Mouse (Mus musculus): Measurements from ENCODE around the gene Ift27. TPM values are rescaled to one million over a fixed set of nuclear protein-coding genes. Genes with fewer than 3 reads are reported as not detected.

Gene Ift27
- 46.2 and 64.2 TPM in 2 replicates for polyA plus RNA-seq (2012; rRNA removed)

- WGBS, result under 1% methylated on average over 40 of the region's 40 CpGs
- no peak for TF ChIP-seq CTCF (conservative IDR thresholded peaks at IDR 0.05; ENCODE audit: insufficient read depth, insufficient read length, low read depth, low read length)
- TF ChIP-seq POLR2A (IDR thresholded peaks at IDR 0.05; ENCODE audit: low read depth, low read length), result peak; percentile 23
- DNase-seq, result peak; percentile 100
- Histone ChIP-seq H3K4me3 (ENCODE audit: insufficient read depth, low read depth, low read length) (peak within 1 kb of the TSS; percentile 61), H3K27me3 (replicated peaks; ENCODE audit: control insufficient read depth, insufficient read depth, low read length) (no peaks in the 10 kb centered on the region), H3K36me3 (ENCODE audit: control insufficient read depth, insufficient read depth, low read length) (no peaks in the 10 kb centered on the region), H3K4me1 (ENCODE audit: control insufficient read depth, insufficient read depth, low read length) (peaks cover 4% of the 10 kb centered on the region; the same call in 1 of the 2 replicates), H3K27ac (ENCODE audit: insufficient read depth, low read depth, low read length) (peak within 1 kb of the TSS; percentile 66; the same call in 1 of the 2 replicates)
These were observed at the start of gene Ift27 for GRCm38 (mm10) chr15:78173972-78174886. TSS of gene Ift27 (minus strand) at chr15:78174107.

GRCm38 (mm10) chr15:78215269-78215668 is 41.4 kb upstream of the Ift27 start:
- TF ChIP-seq POLR2A (IDR thresholded peaks at IDR 0.05; ENCODE audit: low read depth, low read length), result no peak
- no peak for TF ChIP-seq CTCF (conservative IDR thresholded peaks at IDR 0.05; ENCODE audit: insufficient read depth, insufficient read length, low read depth, low read length)
- H3K4me1 ChIP-seq (ENCODE audit: control insufficient read depth, insufficient read depth, low read length), result no peaks in the 10 kb centered on the region
- no peaks in the 10 kb centered on the region for H3K36me3 ChIP-seq (ENCODE audit: control insufficient read depth, insufficient read depth, low read length)
- H3K27ac ChIP-seq (ENCODE audit: insufficient read depth, low read depth, low read length), result no peak overlapping the region
- no peak overlapping the region for H3K4me3 ChIP-seq (ENCODE audit: insufficient read depth, low read depth, low read length)
- 86% methylated on average over 9 of the region's 9 CpGs for WGBS
- no peaks in the 10 kb centered on the region for H3K27me3 ChIP-seq (replicated peaks; ENCODE audit: control insufficient read depth, insufficient read depth, low read length)
- no peak for DNase-seq

GRCm38 (mm10) chr15:78211367-78211766 is 37.5 kb upstream of the Ift27 start:
- DNase-seq, result no peak
- Histone ChIP-seq H3K27me3 (replicated peaks; ENCODE audit: control insufficient read depth, insufficient read depth, low read length) (no peaks in the 10 kb centered on the region), H3K27ac (ENCODE audit: insufficient read depth, low read depth, low read length) (no peak overlapping the region), H3K4me3 (ENCODE audit: insufficient read depth, low read depth, low read length) (no peak overlapping the region), H3K4me1 (ENCODE audit: control insufficient read depth, insufficient read depth, low read length) (no peaks in the 10 kb centered on the region), H3K36me3 (ENCODE audit: control insufficient read depth, insufficient read depth, low read length) (no peaks in the 10 kb centered on the region)
- TF ChIP-seq POLR2A (IDR thresholded peaks at IDR 0.05; ENCODE audit: low read depth, low read length), result no peak
- TF ChIP-seq CTCF (conservative IDR thresholded peaks at IDR 0.05; ENCODE audit: insufficient read depth, insufficient read length, low read depth, low read length), result no peak
- 73% methylated on average over 8 of the region's 8 CpGs for WGBS

GRCm38 (mm10) chr15:78210203-78210602 is 36.3 kb upstream of the Ift27 start:
- TF ChIP-seq CTCF (conservative IDR thresholded peaks at IDR 0.05; ENCODE audit: insufficient read depth, insufficient read length, low read depth, low read length), result no peak
- no peak for DNase-seq
- no peaks in the 10 kb centered on the region for H3K36me3 ChIP-seq (ENCODE audit: control insufficient read depth, insufficient read depth, low read length)
- H3K27me3 ChIP-seq (replicated peaks; ENCODE audit: control insufficient read depth, insufficient read depth, low read length), result no peaks in the 10 kb centered on the region
- H3K4me3 ChIP-seq (ENCODE audit: insufficient read depth, low read depth, low read length), result no peak overlapping the region
- 79% methylated on average over 4 of the region's 4 CpGs for WGBS
- no peak overlapping the region for H3K27ac ChIP-seq (ENCODE audit: insufficient read depth, low read depth, low read length)
- H3K4me1 ChIP-seq (ENCODE audit: control insufficient read depth, insufficient read depth, low read length), result no peaks in the 10 kb centered on the region

GRCm38 (mm10) chr15:78206312-78206711 is 32.4 kb upstream of the Ift27 start, which contains the start of gene Pvalb:
TSS of gene Pvalb (minus strand) at chr15:78206400.
- WGBS, result 80% methylated on average over 7 of the region's 7 CpGs
- TF ChIP-seq CTCF (conservative IDR thresholded peaks at IDR 0.05; ENCODE audit: insufficient read depth, insufficient read length, low read depth, low read length) (no peak), POLR2A (IDR thresholded peaks at IDR 0.05; ENCODE audit: low read depth, low read length) (no peak)
- no peak within 1 kb of the TSS for H3K27ac ChIP-seq (ENCODE audit: insufficient read depth, low read depth, low read length)
- no peaks in the 10 kb centered on the region for H3K36me3 ChIP-seq (ENCODE audit: control insufficient read depth, insufficient read depth, low read length)
- no peak within 1 kb of the TSS for H3K4me3 ChIP-seq (ENCODE audit: insufficient read depth, low read depth, low read length)
- no peaks in the 10 kb centered on the region for H3K4me1 ChIP-seq (ENCODE audit: control insufficient read depth, insufficient read depth, low read length)
- DNase-seq, result no peak
- no peaks in the 10 kb centered on the region for H3K27me3 ChIP-seq (replicated peaks; ENCODE audit: control insufficient read depth, insufficient read depth, low read length)

- DNase-seq, result peak; percentile 7
- Histone ChIP-seq H3K27ac (ENCODE audit: insufficient read depth, low read depth, low read length) (no peak overlapping the region), H3K4me1 (ENCODE audit: control insufficient read depth, insufficient read depth, low read length) (no peaks in the 10 kb centered on the region), H3K36me3 (ENCODE audit: control insufficient read depth, insufficient read depth, low read length) (no peaks in the 10 kb centered on the region), H3K4me3 (ENCODE audit: insufficient read depth, low read depth, low read length) (no peak overlapping the region), H3K27me3 (replicated peaks; ENCODE audit: control insufficient read depth, insufficient read depth, low read length) (no peaks in the 10 kb centered on the region)
- TF ChIP-seq POLR2A (IDR thresholded peaks at IDR 0.05; ENCODE audit: low read depth, low read length) (no peak), CTCF (conservative IDR thresholded peaks at IDR 0.05; ENCODE audit: insufficient read depth, insufficient read length, low read depth, low read length) (peak; percentile 33)
- 38% methylated on average over 3 of the region's 3 CpGs for WGBS
These were observed 31.3 kb upstream of the Ift27 start for GRCm38 (mm10) chr15:78205192-78205591.

- Histone ChIP-seq H3K27me3 (replicated peaks; ENCODE audit: control insufficient read depth, insufficient read depth, low read length) (no peaks in the 10 kb centered on the region), H3K4me3 (ENCODE audit: insufficient read depth, low read depth, low read length) (no peak overlapping the region), H3K27ac (ENCODE audit: insufficient read depth, low read depth, low read length) (no peak overlapping the region), H3K36me3 (ENCODE audit: control insufficient read depth, insufficient read depth, low read length) (no peaks in the 10 kb centered on the region), H3K4me1 (ENCODE audit: control insufficient read depth, insufficient read depth, low read length) (no peaks in the 10 kb centered on the region)
- 3% methylated on average over 41 of the region's 41 CpGs for WGBS
- DNase-seq, result peak; percentile 7
- TF ChIP-seq POLR2A (IDR thresholded peaks at IDR 0.05; ENCODE audit: low read depth, low read length) (no peak), CTCF (conservative IDR thresholded peaks at IDR 0.05; ENCODE audit: insufficient read depth, insufficient read length, low read depth, low read length) (no peak)
These were observed 30.3 kb upstream of the Ift27 start for GRCm38 (mm10) chr15:78204053-78204847.
